Mouse (Mus musculus) ES-CJ7 (cell line): Measurements from ENCODE around the gene A030003K21Rik.

Experiments
- DNase-seq: peaks from one replicate; pipeline ENCODE4 v3.0.0; 2011; ENCODE audit warnings: low read depth, low spot score

The A030003K21Rik gene

DNA sequence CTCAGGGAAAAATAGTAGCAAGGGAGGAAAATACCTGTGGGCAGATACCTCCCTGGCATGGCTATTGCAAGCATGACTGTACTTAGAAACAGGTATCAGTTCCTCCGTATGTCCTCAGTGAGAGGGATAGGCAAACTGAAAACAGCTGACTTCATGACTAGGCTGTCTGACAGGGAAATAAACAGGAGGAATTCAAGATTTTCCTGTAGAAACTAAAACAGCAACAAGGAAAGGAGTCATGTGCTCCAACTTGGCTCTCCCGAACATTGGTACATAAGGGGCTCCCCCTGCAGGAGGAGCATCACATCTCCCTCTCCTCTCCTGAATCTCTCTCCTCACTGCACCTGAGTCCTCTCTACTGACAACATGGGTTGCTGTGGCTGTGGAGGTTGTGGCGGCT lies 30.2 kb downstream of the A030003K21Rik start, which contains the start of gene A030005L19Rik:
Gene A030005L19Rik (plus strand): TSS at position 301 of the 400 bp plus-strand sequence.
- peak; percentile 48 for DNase-seq

DNA sequence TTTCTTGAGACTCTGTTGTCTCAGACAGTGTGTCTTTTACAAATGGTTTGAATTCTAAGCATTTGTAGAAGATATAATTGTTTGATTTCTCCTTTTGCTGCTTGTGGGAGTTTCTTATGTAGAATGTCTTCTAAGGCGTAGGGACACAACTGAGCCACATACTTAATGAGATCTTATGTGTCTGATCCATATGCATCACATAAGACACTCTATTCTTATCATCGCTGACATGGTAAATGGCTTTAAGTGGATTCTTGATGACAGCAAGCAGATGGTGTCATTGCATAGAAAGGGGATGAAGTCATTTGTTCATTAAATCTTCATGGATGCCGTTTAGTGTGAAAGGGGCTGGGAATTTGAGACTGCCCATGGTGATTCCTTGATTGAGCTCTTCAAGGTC lies 37.3 kb downstream of the A030003K21Rik start:
- DNase-seq = no peak

DNA sequence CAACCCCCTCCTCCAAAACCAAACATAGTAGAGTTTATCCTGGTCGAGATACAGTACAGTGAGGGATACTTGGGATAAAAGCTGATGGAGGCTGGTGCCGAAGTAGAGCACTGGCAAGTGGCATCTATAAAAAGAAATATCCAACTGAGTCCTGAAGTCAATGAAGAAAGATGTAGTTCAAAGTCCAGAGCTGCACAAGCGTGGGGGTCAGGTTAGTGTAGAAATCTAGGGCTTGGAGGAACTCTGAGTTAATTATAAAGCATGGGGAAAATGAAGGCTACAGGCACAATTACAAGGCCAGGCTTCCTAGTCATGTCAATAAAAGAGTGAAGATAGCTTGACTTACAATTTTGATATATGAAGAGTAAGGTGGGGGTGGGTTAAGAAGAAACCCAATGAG lies 42.0 kb downstream of the A030003K21Rik start:
- DNase-seq = no peak

DNA sequence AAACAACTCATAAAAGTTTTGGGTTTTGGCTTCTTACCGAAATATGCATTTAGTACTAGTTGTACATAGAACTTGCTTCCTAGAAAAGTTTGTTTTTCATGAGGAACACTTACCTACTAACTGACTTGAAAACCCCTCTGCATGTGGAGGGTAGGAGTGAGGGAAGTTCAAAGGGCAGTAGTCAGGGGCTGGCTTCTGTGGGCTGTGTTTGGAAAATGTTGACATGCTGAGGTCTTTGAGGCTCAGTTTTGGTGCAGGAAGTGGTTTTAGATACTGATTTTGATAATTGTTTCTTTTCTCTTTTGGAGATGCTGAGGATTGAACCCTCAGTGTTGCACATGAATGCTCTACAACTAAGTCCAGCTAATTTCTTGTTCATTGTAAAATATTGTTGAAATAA lies 42.6 kb downstream of the A030003K21Rik start:
- no peak for DNase-seq

DNA sequence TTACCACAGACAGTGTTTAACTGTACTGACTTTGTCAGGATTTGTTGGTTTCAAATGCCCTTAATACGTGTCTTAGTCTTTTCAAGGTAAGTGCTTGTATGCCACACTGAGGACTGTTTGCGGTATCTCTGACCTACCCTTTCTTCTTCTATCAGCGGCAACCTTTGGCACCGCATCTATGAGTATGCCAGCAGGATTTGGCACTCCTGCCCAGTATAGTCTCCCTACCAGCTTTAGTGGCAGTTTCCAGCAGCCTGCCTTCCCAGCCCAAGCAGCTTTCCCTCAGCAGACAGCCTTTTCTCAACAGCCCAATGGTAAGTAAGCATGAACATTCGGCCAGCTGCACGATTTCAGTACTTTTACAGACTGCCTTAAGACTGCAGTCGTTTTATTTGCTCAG lies 49.9 kb downstream of the A030003K21Rik start:
- DNase-seq = no peak
